23 mouse cellular contexts compared by ENCODE assay signal in genomic region chr9:34579174-34579573, GRCm38 (mm10).
"Had no signal": no experiment of that assay in that cellular context is flagged by ENCODE, and none has a peak within 500 bp of the region (broad histone marks: within the 10 kb centered on the region; RNA-seq: fewer than 3 reads in every experiment).

No protein-coding gene starts in this region.

- H3K4me1 ChIP-seq: kidney, embryonic 15.5 days; liver, embryonic 12.5 days; liver, embryonic 15.5 days; neural tube, embryonic 12.5 days had no signal

- H3K9ac ChIP-seq: kidney, embryonic 15.5 days; limb, embryonic 13.5 days; liver, embryonic 12.5 days; liver, embryonic 15.5 days; neural tube, embryonic 12.5 days; neural tube, embryonic 15.5 days had no signal

- H3K27me3 ChIP-seq: kidney, embryonic 15.5 days; limb, embryonic 13.5 days; liver, embryonic 12.5 days; liver, embryonic 15.5 days; neural tube, embryonic 12.5 days; neural tube, embryonic 15.5 days had no signal

- ATAC-seq: liver, embryonic 12.5 days had no signal

- H3K36me3 ChIP-seq: kidney, embryonic 15.5 days; limb, embryonic 10.5 days; limb, embryonic 13.5 days; liver, embryonic 12.5 days; liver, embryonic 15.5 days; neural tube, embryonic 12.5 days; neural tube, embryonic 15.5 days had no signal

- H3K27ac ChIP-seq: kidney, embryonic 15.5 days; limb, embryonic 10.5 days; limb, embryonic 13.5 days; liver, embryonic 12.5 days; liver, embryonic 15.5 days; neural tube, embryonic 12.5 days; neural tube, embryonic 15.5 days; stomach, postnatal 0 days had no signal

- H3K4me2 ChIP-seq: kidney, embryonic 15.5 days; limb, embryonic 13.5 days; liver, embryonic 12.5 days; liver, embryonic 15.5 days; neural tube, embryonic 12.5 days; neural tube, embryonic 15.5 days had no signal

- DNase-seq: kidney, adult 11 months; kidney, adult 8-10 months; kidney, postnatal 10 days; kidney, postnatal 36 days; layer of hippocampus, adult 9-11 months; liver; lung, adult 18-20 months; lung, postnatal 14 days; lung, postnatal 4 days; right cerebral cortex, adult 18-20 months; right cerebral cortex, postnatal 14 days; right cerebral cortex, postnatal 4 days; thymus, adult 2 months; thymus, postnatal 14 days; thymus, postnatal 4 days had no signal

- H3K4me3 ChIP-seq: kidney, embryonic 15.5 days; limb, embryonic 10.5 days; limb, embryonic 13.5 days; liver, embryonic 12.5 days; liver, embryonic 15.5 days; neural tube, embryonic 12.5 days; neural tube, embryonic 15.5 days had no signal

- H3K9me3 ChIP-seq: kidney, embryonic 15.5 days; limb, embryonic 10.5 days; limb, embryonic 13.5 days; liver, embryonic 12.5 days; liver, embryonic 15.5 days; neural tube, embryonic 12.5 days; neural tube, embryonic 15.5 days had no signal
